Mouse (Mus musculus) heart, embryonic 16.5 days (tissue): ENCODE measurements at regions not wholly inside any gene's neighbourhood (a gene's known extent, or its start where the extent isn't known, plus 50 kb on each side); places are given as distances from the start of the nearest gene placed in this dataset.

Experiments
- ATAC-seq: fragments of 200-750 bp; cut with Nextera tagmentation; replicated peaks from 2 replicates; pipeline ENCODE4 v1.8.0; 2017; ENCODE audit warnings: moderate number of reproducible peaks; ENCODE audit not compliant: insufficient read depth, low FRiP score; ENCODE audit errors: extremely low read depth
- H3K27ac ChIP-seq: fragments of 300-500 bp; sonication (generic); 2 replicates; pipeline ENCODE4 v1.5.1; 2014; ENCODE audit warnings: mild to moderate bottlenecking, low read length, control low read depth, moderate library complexity
- H3K27me3 ChIP-seq: fragments of 300-500 bp; sonication (generic); 2 replicates; pipeline ENCODE4 v1.6.1; 2014; ENCODE audit warnings: low read length, mixed read lengths; ENCODE audit not compliant: control insufficient read depth, insufficient read depth
- H3K36me3 ChIP-seq: fragments of 300-500 bp; sonication (generic); 2 replicates; pipeline ENCODE4 v1.6.1; 2014; ENCODE audit not compliant: control insufficient read depth, insufficient read depth
- H3K4me1 ChIP-seq: fragments of 300-500 bp; sonication (generic); 2 replicates; pipeline ENCODE4 v1.6.1; 2014; ENCODE audit warnings: low read length, mixed read lengths; ENCODE audit not compliant: control insufficient read depth, insufficient read depth
- H3K4me2 ChIP-seq: fragments of 300-500 bp; sonication (generic); 2 replicates; pipeline ENCODE4 v1.6.1; 2014; ENCODE audit warnings: low read depth, mild to moderate bottlenecking, control low read depth, low read length
- H3K4me3 ChIP-seq: fragments of 300-500 bp; sonication (generic); 2 replicates; pipeline ENCODE4 v1.5.1; 2014; ENCODE audit warnings: mild to moderate bottlenecking, control low read depth, low read length
- H3K9ac ChIP-seq: fragments of 300-500 bp; sonication (generic); 2 replicates; pipeline ENCODE4 v1.6.1; 2014; ENCODE audit warnings: low read length, control low read depth
- H3K9me3 ChIP-seq: fragments of 300-500 bp; sonication (generic); replicated peaks from 2 replicates; pipeline ENCODE4 v1.6.1; 2016; ENCODE audit warnings: low read length; ENCODE audit not compliant: control insufficient read depth
- WGBS: fragments of 180-500 bp; shearing (Covaris S2); extraction: QIAGEN DNeasy Blood & Tissue Kit; methylation state at CpG from one replicate; pipeline ENCODE4 v1.1.7; 2014; 5-methylcytosine and 5-hydroxymethylcytosine counted together

- no peaks in the 10 kb centered on the region for H3K27me3 ChIP-seq
- no peak overlapping the region for H3K4me2 ChIP-seq
- WGBS: 78% methylated on average over 4 of the region's 4 CpGs
- no peak overlapping the region for H3K4me3 ChIP-seq
- no peaks in the 10 kb centered on the region for H3K9me3 ChIP-seq
- no peak overlapping the region for H3K27ac ChIP-seq
- H3K36me3 ChIP-seq: no peaks in the 10 kb centered on the region
- no peak for ATAC-seq
- peaks cover 16% of the 10 kb centered on the region for H3K4me1 ChIP-seq
- no peak overlapping the region for H3K9ac ChIP-seq
Observed at GRCm38 (mm10) chr1:41393287-41393686, 587.9 kb downstream of the Tmem182 start.

DNA sequence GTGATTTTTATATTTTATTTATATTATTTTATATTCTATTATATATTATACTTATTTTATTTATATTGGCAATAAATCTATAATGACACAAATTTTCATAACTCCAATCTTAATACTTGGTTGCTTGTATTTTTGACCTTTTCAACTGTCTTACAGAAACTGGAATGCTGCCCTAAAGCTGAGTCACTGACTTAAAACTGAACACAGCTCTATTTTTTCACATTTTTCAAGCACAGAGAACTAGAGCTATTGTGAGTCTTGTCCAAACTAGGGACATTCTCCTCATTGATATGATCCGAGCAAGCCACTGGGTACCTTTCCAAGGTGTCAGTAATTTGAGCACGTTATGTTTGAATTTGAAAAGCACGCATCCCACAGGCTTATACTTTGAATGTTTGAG is 589.7 kb downstream of the Tmem182 start:
- H3K36me3 ChIP-seq: no peaks in the 10 kb centered on the region
- no peak overlapping the region for H3K27ac ChIP-seq
- H3K9ac ChIP-seq: no peak overlapping the region
- H3K4me1 ChIP-seq: peaks cover 10% of the 10 kb centered on the region
- WGBS: 77% methylated on average over 3 of the region's 3 CpGs
- no peak for ATAC-seq
- H3K27me3 ChIP-seq: no peaks in the 10 kb centered on the region
- no peaks in the 10 kb centered on the region for H3K9me3 ChIP-seq
- no peak overlapping the region for H3K4me3 ChIP-seq
- H3K4me2 ChIP-seq: no peak overlapping the region

DNA sequence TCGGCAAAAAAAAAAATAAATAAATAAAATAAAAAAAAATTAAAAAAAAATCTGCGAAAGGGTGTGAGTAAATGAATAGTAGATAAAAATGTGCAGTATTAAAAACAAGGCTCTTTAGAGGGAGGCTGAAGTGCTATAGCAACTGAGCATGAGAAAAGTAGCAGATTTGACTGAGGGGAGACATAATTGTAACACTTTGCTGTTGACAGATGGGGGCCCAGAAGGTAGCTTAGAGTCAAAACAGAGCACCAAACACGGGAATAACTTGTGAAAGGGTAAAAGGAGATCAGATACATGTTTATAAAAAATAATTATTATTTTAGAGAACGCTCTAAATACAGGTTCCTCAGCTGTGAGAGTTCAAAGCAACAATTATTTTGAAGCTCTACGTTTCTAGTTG is 605.1 kb downstream of the Tmem182 start:
- H3K9ac ChIP-seq: no peak overlapping the region
- no peak overlapping the region for H3K4me2 ChIP-seq
- no peaks in the 10 kb centered on the region for H3K36me3 ChIP-seq
- H3K27ac ChIP-seq: no peak overlapping the region
- H3K4me1 ChIP-seq: no peaks in the 10 kb centered on the region
- H3K4me3 ChIP-seq: no peak overlapping the region
- no peaks in the 10 kb centered on the region for H3K9me3 ChIP-seq
- WGBS: 79% methylated on average over 5 of the region's 5 CpGs
- ATAC-seq: no peak
- H3K27me3 ChIP-seq: no peaks in the 10 kb centered on the region

DNA sequence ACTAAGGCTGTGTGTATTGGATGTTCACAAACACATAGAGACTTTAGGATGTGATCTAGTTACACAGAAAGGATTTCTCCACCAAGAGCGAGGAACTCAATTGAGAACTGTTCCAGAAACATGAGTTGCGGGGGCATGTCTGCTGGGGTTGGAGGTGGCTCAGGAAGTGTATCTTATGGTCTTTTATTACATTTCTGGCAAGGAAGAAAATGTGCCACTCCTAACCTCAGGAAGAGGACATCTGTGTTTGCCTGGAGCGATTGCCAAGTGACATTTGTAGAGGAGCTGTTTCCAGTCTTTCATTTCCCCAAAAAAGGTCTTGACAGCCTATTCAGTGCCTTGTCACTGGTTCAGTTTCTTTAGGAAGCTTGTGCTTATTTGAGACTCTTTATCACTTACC is 606.2 kb downstream of the Tmem182 start:
- no peaks in the 10 kb centered on the region for H3K4me1 ChIP-seq
- H3K9me3 ChIP-seq: no peaks in the 10 kb centered on the region
- WGBS: 76% methylated on average over 3 of the region's 3 CpGs
- no peak overlapping the region for H3K27ac ChIP-seq
- H3K4me3 ChIP-seq: no peak overlapping the region
- no peak for ATAC-seq
- no peak overlapping the region for H3K9ac ChIP-seq
- H3K4me2 ChIP-seq: no peak overlapping the region
- H3K36me3 ChIP-seq: no peaks in the 10 kb centered on the region
- H3K27me3 ChIP-seq: no peaks in the 10 kb centered on the region

- no peak overlapping the region for H3K27ac ChIP-seq
- no peak for ATAC-seq
- no peaks in the 10 kb centered on the region for H3K27me3 ChIP-seq
- H3K9me3 ChIP-seq: no peaks in the 10 kb centered on the region
- H3K4me2 ChIP-seq: no peak overlapping the region
- no peak overlapping the region for H3K9ac ChIP-seq
- H3K4me3 ChIP-seq: no peak overlapping the region
- H3K36me3 ChIP-seq: no peaks in the 10 kb centered on the region
- H3K4me1 ChIP-seq: no peaks in the 10 kb centered on the region
- 88% methylated on average over 8 of the region's 8 CpGs for WGBS
Observed at GRCm38 (mm10) chr1:41412078-41412477, 606.7 kb downstream of the Tmem182 start.

GRCm38 (mm10) chr1:41420489-41421327 is 615.3 kb downstream of the Tmem182 start:
- Histone ChIP-seq H3K4me2 (no peak overlapping the region), H3K4me3 (no peak overlapping the region), H3K27ac (no peak overlapping the region), H3K27me3 (no peaks in the 10 kb centered on the region), H3K36me3 (no peaks in the 10 kb centered on the region), H3K4me1 (no peaks in the 10 kb centered on the region), H3K9me3 (no peaks in the 10 kb centered on the region), H3K9ac (no peak overlapping the region)
- WGBS: 62% methylated on average over 3 of the region's 3 CpGs
- no peak for ATAC-seq

- no peak for ATAC-seq
- Histone ChIP-seq H3K27ac (no peak overlapping the region), H3K4me3 (no peak overlapping the region), H3K36me3 (no peaks in the 10 kb centered on the region), H3K27me3 (no peaks in the 10 kb centered on the region), H3K4me2 (peak overlapping the region; percentile 26; the same call in 1 of the 2 replicates), H3K9me3 (no peaks in the 10 kb centered on the region), H3K9ac (no peak overlapping the region), H3K4me1 (peaks cover 4% of the 10 kb centered on the region)
- 26% methylated on average over 6 of the region's 6 CpGs for WGBS
Observed at GRCm38 (mm10) chr1:41427853-41428252, 622.5 kb downstream of the Tmem182 start.

DNA sequence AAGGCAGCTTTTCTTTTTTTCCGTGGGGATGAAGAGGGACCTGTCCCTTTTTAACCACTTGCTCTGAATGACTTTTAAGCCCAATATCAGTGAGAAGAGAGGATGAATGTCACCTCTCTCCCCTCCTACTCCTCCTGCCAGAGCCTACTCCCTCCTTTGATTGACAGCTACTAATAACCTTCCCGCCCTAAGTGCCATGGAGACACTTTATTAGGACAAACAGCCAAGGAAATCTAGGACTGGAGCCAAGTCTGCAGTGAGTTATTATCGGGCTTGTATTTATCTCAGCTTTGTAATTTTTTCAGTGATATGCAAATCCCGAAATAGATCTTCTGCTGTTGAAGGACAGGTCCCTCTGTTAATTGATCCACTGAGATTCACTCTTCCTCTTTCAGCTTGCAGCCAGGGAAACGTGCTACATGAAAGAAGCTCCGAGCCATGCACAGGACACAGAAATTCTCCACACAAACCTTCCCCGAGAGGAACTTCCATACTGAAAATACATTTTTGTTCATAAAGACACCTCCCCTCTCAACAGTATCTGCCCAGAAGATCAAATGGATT is 625.8 kb downstream of the Tmem182 start:
- peak overlapping the region; percentile 49 for H3K4me2 ChIP-seq
- H3K27ac ChIP-seq: peak overlapping the region; percentile 61
- H3K4me3 ChIP-seq: peak overlapping the region; percentile 8; the same call in 1 of the 2 replicates
- H3K9me3 ChIP-seq: no peaks in the 10 kb centered on the region
- ATAC-seq: peak; percentile 55; the same call in 1 of the 2 replicates
- H3K9ac ChIP-seq: no peak overlapping the region
- peaks cover 4% of the 10 kb centered on the region for H3K4me1 ChIP-seq
- H3K36me3 ChIP-seq: no peaks in the 10 kb centered on the region
- 17% methylated on average over 7 of the region's 7 CpGs for WGBS
- H3K27me3 ChIP-seq: no peaks in the 10 kb centered on the region

- Histone ChIP-seq H3K27ac (no peak overlapping the region), H3K9me3 (no peaks in the 10 kb centered on the region), H3K4me2 (no peak overlapping the region), H3K9ac (no peak overlapping the region), H3K4me3 (no peak overlapping the region), H3K27me3 (no peaks in the 10 kb centered on the region), H3K36me3 (no peaks in the 10 kb centered on the region), H3K4me1 (peaks cover 2% of the 10 kb centered on the region; the same call in 1 of the 2 replicates)
- ATAC-seq: no peak
- WGBS: 79% methylated on average over 3 of the region's 3 CpGs
Observed at GRCm38 (mm10) chr1:41435379-41435778, 630.0 kb downstream of the Tmem182 start.
